Mouse (Mus musculus) forebrain, postnatal 0 days (tissue): Measurements from ENCODE around the gene Ptx3. TPM values are rescaled to one million over a fixed set of nuclear protein-coding genes. Genes with fewer than 3 reads are reported as not detected.
A peak's percentile ranks its signal among the peaks of the same experiment; 100 is the strongest.

ENCODE experiments used
- ATAC-seq: fragments of 200-750 bp; cut with Nextera tagmentation; 2 replicates; pipeline ENCODE4 v1.8.0; 2017; ENCODE audit warnings: mild to moderate bottlenecking, moderate library complexity
- DNase-seq: peaks from one replicate; pipeline ENCODE4 v3.0.0-alpha.2; 2015
- H3K27ac ChIP-seq: fragments of 300-500 bp; sonication (generic); 2 replicates; pipeline ENCODE4 v1.5.1; 2014; ENCODE audit warnings: low read depth, mild to moderate bottlenecking, antibody characterized with exemption, low read length, moderate library complexity, mixed read lengths
- H3K27me3 ChIP-seq: fragments of 300-500 bp; sonication (generic); 2 replicates; pipeline ENCODE4 v1.6.1; 2014; ENCODE audit warnings: mild to moderate bottlenecking, low read length, mixed read lengths; ENCODE audit not compliant: insufficient read depth
- H3K36me3 ChIP-seq: fragments of 300-500 bp; sonication (generic); 2 replicates; pipeline ENCODE4 v1.6.1; 2014; ENCODE audit warnings: mild to moderate bottlenecking, moderate library complexity; ENCODE audit not compliant: insufficient read depth
- H3K4me1 ChIP-seq: fragments of 300-500 bp; sonication (generic); 2 replicates; pipeline ENCODE4 v1.6.1; 2014; ENCODE audit warnings: antibody characterized with exemption; ENCODE audit not compliant: insufficient read depth
- H3K4me2 ChIP-seq: fragments of 300-500 bp; sonication (generic); 2 replicates; pipeline ENCODE4 v1.6.1; 2014; ENCODE audit warnings: low read depth, mild to moderate bottlenecking, moderate library complexity
- H3K4me3 ChIP-seq: fragments of 300-500 bp; sonication (generic); 2 replicates; pipeline ENCODE4 v1.5.1; 2014; ENCODE audit warnings: low read depth, low read length, mixed read lengths
- H3K9ac ChIP-seq: fragments of 300-500 bp; sonication (generic); 2 replicates; pipeline ENCODE4 v1.6.1; 2014; ENCODE audit warnings: mild to moderate bottlenecking
- H3K9me3 ChIP-seq: fragments of 300-500 bp; sonication (generic); 2 replicates; pipeline ENCODE4 v1.6.1; 2016; ENCODE audit warnings: low read length
- CTCF ChIP-seq: sonication (generic); IDR thresholded peaks from 2 replicates; pipeline ENCODE4 v1.5.1; 2016; ENCODE audit warnings: antibody characterized with exemption, control low read depth, low read depth
- WGBS: fragments of 180-500 bp; shearing (Covaris S2); extraction: QIAGEN DNeasy Blood & Tissue Kit; methylation state at CpG from one replicate; pipeline ENCODE4 v1.1.7; 2014; 5-methylcytosine and 5-hydroxymethylcytosine counted together
- polyA plus RNA-seq: library from polyadenylated mRNA; unstranded; fragments of >200 nt; fragmentation: Nextera tagmentation; extraction: Ambion mirVana; gene quantifications from 2 replicates; pipeline ENCODE4 v1.2.1, GENCODE M21; 2015
- total RNA-seq: library from RNA; depleted of rRNA; stranded (reverse); fragments of >200 nt; gene quantifications from 2 replicates; pipeline ENCODE4 v1.2.3, GENCODE M21; 2014; rRNA removed

The Ptx3 gene
- 2.9 and 3.0 TPM in 2 replicates for total RNA-seq
- polyA plus RNA-seq: 8.4 TPM in 2 replicates

DNA sequence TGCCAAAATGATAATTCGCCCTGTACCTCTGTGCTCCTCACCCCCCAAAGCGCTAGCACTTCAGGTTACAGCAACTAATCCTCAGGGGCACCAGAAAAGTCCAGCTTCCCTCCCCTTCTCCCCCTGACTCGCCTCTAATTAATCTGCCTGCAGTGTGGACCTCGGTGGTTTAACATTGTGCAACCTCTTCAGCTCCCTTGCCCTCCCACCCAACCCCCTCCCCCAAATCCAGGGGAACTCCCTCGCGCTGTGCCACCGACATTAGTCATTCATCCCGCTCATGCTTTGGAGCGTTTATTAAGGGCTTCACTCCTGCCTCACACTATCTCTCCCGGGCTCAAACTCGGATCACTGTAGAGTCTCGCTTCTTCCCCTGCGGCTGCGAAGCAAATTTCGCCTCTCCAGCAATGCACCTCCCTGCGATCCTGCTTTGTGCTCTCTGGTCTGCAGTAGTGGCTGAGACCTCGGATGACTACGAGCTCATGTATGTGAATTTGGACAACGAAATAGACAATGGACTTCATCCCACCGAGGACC, at the start of gene Ptx3:
Ptx3 (plus strand) TSS at position 256 of the 537 bp plus-strand sequence.
- Histone ChIP-seq H3K27ac (peak within 1 kb of the TSS; percentile 57), H3K4me2 (peak within 1 kb of the TSS; percentile 95), H3K36me3 (no peaks in the 10 kb centered on the region), H3K9me3 (no peaks in the 10 kb centered on the region), H3K4me1 (no peaks in the 10 kb centered on the region), H3K4me3 (peak within 1 kb of the TSS; percentile 58), H3K9ac (peak within 1 kb of the TSS; percentile 65), H3K27me3 (no peaks in the 10 kb centered on the region)
- peak; percentile 46 for DNase-seq
- 3% methylated on average over 20 of the region's 20 CpGs for WGBS
- no peak for TF ChIP-seq CTCF
- peak; percentile 23; the same call in 1 of the 2 replicates for ATAC-seq

DNA sequence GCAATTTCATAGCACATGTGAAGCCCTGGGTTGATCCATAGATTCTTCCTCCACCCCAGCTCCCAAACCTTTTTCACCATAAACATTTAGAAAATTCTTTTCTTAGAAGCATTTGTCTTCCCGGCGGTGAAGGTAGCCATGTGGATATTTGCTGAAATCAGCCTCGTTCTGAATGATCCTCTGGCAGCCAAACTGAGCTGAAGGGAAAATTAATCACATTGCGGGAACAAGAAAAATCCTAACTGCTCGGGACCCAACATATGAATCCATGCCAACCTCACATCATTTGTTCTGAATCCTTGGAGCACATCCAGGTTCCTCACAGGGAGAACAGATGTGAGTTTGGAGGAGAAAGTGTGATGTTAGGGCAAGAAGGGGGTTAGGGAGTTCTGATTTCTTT, 46.8 kb upstream of the Ptx3 start:
- no peak for TF ChIP-seq CTCF
- ATAC-seq (no peak), DNase-seq (peak; percentile 36)
- Histone ChIP-seq H3K9me3 (no peaks in the 10 kb centered on the region), H3K27ac (no peak overlapping the region), H3K4me1 (no peaks in the 10 kb centered on the region), H3K36me3 (no peaks in the 10 kb centered on the region), H3K4me3 (no peak overlapping the region), H3K9ac (no peak overlapping the region), H3K27me3 (no peaks in the 10 kb centered on the region), H3K4me2 (no peak overlapping the region)
- WGBS: 29% methylated on average over 5 of the region's 5 CpGs

DNA sequence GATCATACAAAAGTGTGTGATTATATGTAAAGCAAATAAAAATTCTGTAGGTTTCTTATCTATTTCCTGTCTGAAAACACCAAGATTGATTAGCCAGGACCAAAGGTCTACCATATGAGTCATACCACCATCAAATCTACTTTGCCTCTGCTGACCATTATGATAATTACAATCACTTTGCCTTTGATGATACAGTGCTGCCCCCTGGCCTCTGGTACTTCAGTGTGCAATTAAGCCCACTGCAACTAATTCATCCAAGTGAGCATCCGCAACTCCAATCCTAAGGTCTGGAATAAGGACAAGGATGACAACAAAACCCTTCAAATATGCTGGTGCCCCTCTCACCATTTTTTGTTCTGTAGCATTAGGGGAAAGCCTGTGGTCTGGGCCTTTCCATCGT, 40.1 kb upstream of the Ptx3 start:
- Histone ChIP-seq H3K36me3 (no peaks in the 10 kb centered on the region), H3K9me3 (no peaks in the 10 kb centered on the region), H3K27me3 (no peaks in the 10 kb centered on the region), H3K4me2 (no peak overlapping the region), H3K4me1 (no peaks in the 10 kb centered on the region), H3K4me3 (no peak overlapping the region), H3K27ac (no peak overlapping the region), H3K9ac (no peak overlapping the region)
- no peak for ATAC-seq
- DNase-seq: no peak
- 56% methylated on average over 2 of the region's 2 CpGs for WGBS
- TF ChIP-seq CTCF: peak; percentile 34

DNA sequence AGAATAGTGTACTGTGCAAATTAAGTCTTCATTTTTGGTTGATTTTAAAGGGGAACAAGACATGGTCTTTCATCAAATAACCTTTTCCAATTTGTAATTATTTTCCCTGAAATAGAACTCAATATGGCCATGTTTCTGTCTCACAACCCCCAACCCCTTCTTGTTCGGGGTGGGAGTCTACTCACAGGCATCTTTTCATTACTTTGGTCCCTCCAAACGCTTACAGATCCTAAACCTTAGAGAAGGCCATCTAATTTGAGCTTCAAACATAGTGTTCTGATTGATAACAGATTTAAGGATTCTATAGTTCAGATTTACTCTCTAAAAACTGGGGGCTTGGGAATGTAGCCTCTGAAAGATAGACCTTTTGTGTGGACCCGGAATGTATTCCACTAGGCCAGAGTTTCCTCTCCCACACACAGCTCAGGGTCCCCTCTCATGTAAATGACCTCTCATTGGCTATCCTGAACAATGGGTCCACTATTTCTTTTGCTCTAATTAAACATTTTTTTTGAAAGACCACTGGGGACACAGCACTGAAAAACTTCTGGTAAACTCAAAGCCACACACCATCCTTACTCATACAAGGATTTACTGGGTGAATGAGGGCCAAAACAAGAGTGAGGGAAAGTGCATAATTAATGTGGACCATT, 25.7 kb upstream of the Ptx3 start:
- H3K4me1 ChIP-seq: no peaks in the 10 kb centered on the region
- H3K9ac ChIP-seq: no peak overlapping the region
- no peak overlapping the region for H3K4me2 ChIP-seq
- no peak overlapping the region for H3K4me3 ChIP-seq
- ATAC-seq (peak; percentile 87), DNase-seq (no peak)
- TF ChIP-seq CTCF: no peak
- H3K36me3 ChIP-seq: no peaks in the 10 kb centered on the region
- 24% methylated on average over 3 of the region's 3 CpGs for WGBS
- H3K27me3 ChIP-seq: no peaks in the 10 kb centered on the region
- H3K27ac ChIP-seq: no peak overlapping the region
- H3K9me3 ChIP-seq: no peaks in the 10 kb centered on the region

DNA sequence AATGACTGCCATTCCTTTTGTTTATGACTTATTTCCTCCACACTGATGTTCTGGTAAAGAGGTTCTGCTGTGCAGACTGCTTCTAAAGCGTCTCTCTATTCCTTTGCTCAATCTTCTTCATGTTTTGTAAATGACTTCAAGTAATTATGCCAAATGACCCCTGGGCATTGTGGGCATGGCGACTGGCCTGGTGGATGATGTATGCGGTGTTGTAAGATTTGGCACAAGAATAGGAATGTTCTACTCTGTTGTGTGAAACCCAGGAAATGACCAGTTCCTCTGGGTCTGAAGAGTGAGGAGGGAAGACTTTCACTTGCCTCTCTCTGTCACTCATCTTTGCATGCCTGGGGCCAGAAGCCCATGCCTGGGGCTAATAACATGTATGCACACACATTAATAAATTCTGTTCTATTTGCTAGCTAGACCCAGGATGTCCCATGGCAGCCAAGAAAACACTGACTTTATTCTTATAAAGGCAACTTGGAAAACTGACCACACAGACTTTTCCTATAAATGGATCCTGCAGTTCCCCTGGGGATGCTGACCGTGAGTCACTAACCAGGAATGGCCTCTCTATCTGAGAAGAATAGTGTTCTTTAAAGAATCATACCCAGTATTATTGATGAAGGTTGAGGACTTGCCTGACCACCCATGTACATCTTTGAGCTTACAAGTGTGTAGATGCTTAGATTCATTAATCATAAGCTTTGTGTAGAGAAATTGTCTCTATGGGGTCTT, 10.7 kb upstream of the Ptx3 start:
- ATAC-seq: no peak
- no peak for TF ChIP-seq CTCF
- Histone ChIP-seq H3K4me2 (no peak overlapping the region), H3K27me3 (no peaks in the 10 kb centered on the region), H3K27ac (no peak overlapping the region), H3K9ac (no peak overlapping the region), H3K9me3 (no peaks in the 10 kb centered on the region), H3K36me3 (no peaks in the 10 kb centered on the region), H3K4me3 (no peak overlapping the region), H3K4me1 (no peaks in the 10 kb centered on the region)
- WGBS: 67% methylated on average over 4 of the region's 4 CpGs
- DNase-seq: no peak

DNA sequence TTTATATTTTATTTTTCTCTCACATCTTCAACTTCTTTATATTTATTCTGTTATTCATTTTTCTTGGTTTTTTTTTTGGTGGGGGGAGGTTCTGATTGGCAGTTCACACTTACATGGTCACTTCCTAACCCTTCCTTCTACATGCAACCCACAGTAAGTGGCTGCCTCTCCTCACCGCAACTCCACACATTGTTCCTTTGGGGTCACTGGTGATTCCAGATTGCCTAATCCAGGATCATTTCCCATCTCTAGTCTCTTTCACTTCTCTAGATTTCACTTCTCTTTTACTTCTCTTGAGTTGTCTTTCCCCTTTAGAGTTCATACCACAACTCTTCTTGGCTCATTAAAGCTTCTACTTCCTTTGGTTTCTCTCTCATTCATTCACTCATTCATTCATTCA, 6.2 kb upstream of the Ptx3 start:
- TF ChIP-seq CTCF: no peak
- Histone ChIP-seq H3K27me3 (no peaks in the 10 kb centered on the region), H3K4me3 (no peak overlapping the region), H3K4me2 (no peak overlapping the region), H3K9me3 (no peaks in the 10 kb centered on the region), H3K27ac (no peak overlapping the region), H3K4me1 (no peaks in the 10 kb centered on the region), H3K9ac (no peak overlapping the region), H3K36me3 (no peaks in the 10 kb centered on the region)
- ATAC-seq (no peak), DNase-seq (no peak)
- WGBS: 100% methylated on average over 1 of the region's 1 CpGs

DNA sequence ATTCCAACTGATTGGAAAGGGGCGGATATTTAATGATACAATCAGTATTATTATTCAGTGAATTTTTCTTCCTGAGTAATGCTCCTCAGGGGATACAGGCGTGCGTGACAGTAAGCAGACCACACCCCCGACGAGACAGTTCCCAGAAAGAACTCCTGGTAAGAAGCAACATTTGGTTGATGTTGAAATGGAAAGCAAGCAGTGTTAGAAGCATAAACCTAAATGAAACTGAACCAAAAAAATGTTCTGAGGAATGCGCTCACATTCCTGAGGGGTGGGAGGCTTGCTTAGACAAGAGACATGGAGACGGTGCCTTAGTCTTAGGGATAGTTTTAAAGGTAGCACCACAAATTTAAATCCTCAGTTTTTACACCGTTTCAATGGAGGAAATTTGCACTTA, 4.0 kb upstream of the Ptx3 start:
- Histone ChIP-seq H3K4me2 (no peak overlapping the region), H3K4me1 (no peaks in the 10 kb centered on the region), H3K27me3 (no peaks in the 10 kb centered on the region), H3K36me3 (no peaks in the 10 kb centered on the region), H3K9ac (no peak overlapping the region), H3K4me3 (no peak overlapping the region), H3K27ac (no peak overlapping the region), H3K9me3 (no peaks in the 10 kb centered on the region)
- 79% methylated on average over 8 of the region's 8 CpGs for WGBS
- ATAC-seq (no peak), DNase-seq (no peak)
- TF ChIP-seq CTCF: no peak
